Mouse (Mus musculus) limb, embryonic 14.5 days (tissue): Measurements from ENCODE around the gene Sebox. TPM values are rescaled to one million over a fixed set of nuclear protein-coding genes. Genes with fewer than 3 reads are reported as not detected.
A peak's percentile ranks its signal among the peaks of the same experiment; 100 is the strongest.
"Not testable (repeated sequence)": the region's sequence is repeated elsewhere in the genome, so short reads cannot be mapped to it uniquely, and the experiment has no call there.

ENCODE experiments used
- ATAC-seq: fragments of 200-750 bp; cut with Nextera tagmentation; 2 replicates; pipeline ENCODE4 v1.8.0; 2017; ENCODE audit warnings: low read depth, moderate number of reproducible peaks, moderate TSS enrichment; ENCODE audit not compliant: low FRiP score
- DNase-seq: peaks from one replicate; pipeline ENCODE4 v3.0.0-alpha.2; 2015; ENCODE audit warnings: low spot score
- H3K27ac ChIP-seq: fragments of 300-500 bp; sonication (generic); replicated peaks from 2 replicates; pipeline ENCODE4 v1.5.1; 2014; ENCODE audit warnings: low read depth, mild to moderate bottlenecking, low read length, moderate library complexity, mixed read lengths
- H3K27me3 ChIP-seq: fragments of 300-500 bp; sonication (generic); 2 replicates; pipeline ENCODE4 v1.6.1; 2014; ENCODE audit warnings: low read length, mixed read lengths; ENCODE audit not compliant: control insufficient read depth, insufficient read depth
- H3K36me3 ChIP-seq: fragments of 300-500 bp; sonication (generic); 2 replicates; pipeline ENCODE4 v1.6.1; 2014; ENCODE audit warnings: mild to moderate bottlenecking, low read length, moderate library complexity, mixed read lengths; ENCODE audit not compliant: control insufficient read depth, insufficient read depth
- H3K4me1 ChIP-seq: fragments of 300-500 bp; sonication (generic); 2 replicates; pipeline ENCODE4 v1.6.1; 2014; ENCODE audit warnings: antibody characterized with exemption, low read length, mixed read lengths; ENCODE audit not compliant: control insufficient read depth, insufficient read depth
- H3K4me2 ChIP-seq: fragments of 300-500 bp; sonication (generic); replicated peaks from 2 replicates; pipeline ENCODE4 v1.6.1; 2014; ENCODE audit warnings: low read depth, mild to moderate bottlenecking, low read length, moderate library complexity; ENCODE audit not compliant: severe bottlenecking
- H3K4me3 ChIP-seq: fragments of 300-500 bp; sonication (generic); replicated peaks from 2 replicates; pipeline ENCODE4 v1.5.1; 2014; ENCODE audit warnings: low read length
- H3K9ac ChIP-seq: fragments of 300-500 bp; sonication (generic); 2 replicates; pipeline ENCODE4 v1.6.1; 2014; ENCODE audit warnings: mild to moderate bottlenecking, low read depth, low read length, moderate library complexity; ENCODE audit not compliant: severe bottlenecking
- H3K9me3 ChIP-seq: fragments of 300-500 bp; sonication (generic); 2 replicates; pipeline ENCODE4 v1.6.1; 2016; ENCODE audit warnings: low read length; ENCODE audit not compliant: control insufficient read depth
- POLR2A ChIP-seq: fragments of 200-500 bp; IDR thresholded peaks from 2 replicates; pipeline ENCODE4 v1.8.0; 2012; ENCODE audit warnings: inconsistent platforms, mild to moderate bottlenecking, moderate library complexity, borderline replicate concordance; ENCODE audit not compliant: insufficient read depth, insufficient read length; ENCODE audit errors: extremely low read depth
- WGBS: fragments of 180-500 bp; shearing (Covaris S2); extraction: QIAGEN DNeasy Blood & Tissue Kit; methylation state at CpG from one replicate; pipeline ENCODE4 v1.1.7; 2014; 5-methylcytosine and 5-hydroxymethylcytosine counted together
- polyA plus RNA-seq, 2 experiments: library from polyadenylated mRNA; depleted of rRNA in 1 of 2; stranded (reverse) in 1 of 2; unstranded in 1 of 2; fragments of >200 nt; fragmentation: Nextera tagmentation in 1 of 2; extraction: Ambion mirVana in 1 of 2; gene quantifications; 2 replicates each; pipeline versions ENCODE4 v1.2.1 to v1.2.3; 2012 to 2014

Sebox gene
- polyA plus RNA-seq, 2 experiments = not detected

GRCm38 (mm10) chr11:78524838-78525237 is 21.6 kb downstream of the Sebox start:
- Histone ChIP-seq H3K9me3 (no peaks in the 10 kb centered on the region), H3K27ac (no peak overlapping the region), H3K27me3 (no peaks in the 10 kb centered on the region), H3K4me1 (no peaks in the 10 kb centered on the region), H3K36me3 (peaks cover 96% of the 10 kb centered on the region), H3K4me2 (no peak overlapping the region), H3K9ac (no peak overlapping the region), H3K4me3 (no peak overlapping the region)
- TF ChIP-seq POLR2A = no peak
- DNase-seq (no peak), ATAC-seq (no peak)
- 83% methylated on average over 2 of the region's 2 CpGs for WGBS

- Histone ChIP-seq H3K27ac (no peak overlapping the region), H3K4me1 (no peaks in the 10 kb centered on the region), H3K27me3 (no peaks in the 10 kb centered on the region), H3K36me3 (peaks cover 73% of the 10 kb centered on the region), H3K9me3 (no peaks in the 10 kb centered on the region), H3K4me3 (no peak overlapping the region), H3K9ac (no peak overlapping the region), H3K4me2 (no peak overlapping the region)
- TF ChIP-seq POLR2A = no peak
- WGBS = 92% methylated on average over 9 of the region's 9 CpGs
- ATAC-seq (no peak), DNase-seq (no peak)
Observed at GRCm38 (mm10) chr11:78528714-78529113, 25.5 kb downstream of the Sebox start.

GRCm38 (mm10) chr11:78530001-78530400 is 26.8 kb downstream of the Sebox start:
- H3K4me3 ChIP-seq = no peak overlapping the region
- no peak overlapping the region for H3K4me2 ChIP-seq
- H3K9me3 ChIP-seq = no peaks in the 10 kb centered on the region
- no peaks in the 10 kb centered on the region for H3K27me3 ChIP-seq
- no peak for TF ChIP-seq POLR2A
- DNase-seq (no peak), ATAC-seq (no peak)
- H3K27ac ChIP-seq = no peak overlapping the region
- peaks cover 5% of the 10 kb centered on the region for H3K4me1 ChIP-seq
- H3K36me3 ChIP-seq = peaks cover 60% of the 10 kb centered on the region
- H3K9ac ChIP-seq = no peak overlapping the region
- 90% methylated on average over 12 of the region's 12 CpGs for WGBS

GRCm38 (mm10) chr11:78531046-78531445 is 27.8 kb downstream of the Sebox start:
- H3K36me3 ChIP-seq = peaks cover 50% of the 10 kb centered on the region
- H3K4me2 ChIP-seq = no peak overlapping the region
- WGBS = 74% methylated on average over 6 of the region's 6 CpGs

GRCm38 (mm10) chr11:78531515-78531914 is 28.3 kb downstream of the Sebox start:
- not testable (repeated sequence) for ATAC-seq, H3K27ac ChIP-seq, H3K4me2 ChIP-seq, H3K27me3 ChIP-seq, DNase-seq, H3K4me3 ChIP-seq, H3K9me3 ChIP-seq, H3K4me1 ChIP-seq, H3K9ac ChIP-seq
- H3K36me3 ChIP-seq = peaks cover 45% of the 10 kb centered on the region
- WGBS = 94% methylated on average over 10 of the region's 10 CpGs

More at GRCm38 (mm10) chr11:78531046-78531445, 27.8 kb downstream of the Sebox start:
- Histone ChIP-seq H3K9ac (no peak overlapping the region), H3K9me3 (no peaks in the 10 kb centered on the region), H3K4me1 (peaks cover 7% of the 10 kb centered on the region), H3K27ac (no peak overlapping the region), H3K4me3 (no peak overlapping the region), H3K27me3 (no peaks in the 10 kb centered on the region)
- TF ChIP-seq POLR2A = no peak
- ATAC-seq = no peak
- DNase-seq = no peak

GRCm38 (mm10) chr11:78534516-78534915 is 31.3 kb downstream of the Sebox start:
- TF ChIP-seq POLR2A = no peak
- DNase-seq (no peak), ATAC-seq (no peak)
- H3K4me3 ChIP-seq = peak overlapping the region; percentile 81
- no peak overlapping the region for H3K9ac ChIP-seq
- no peaks in the 10 kb centered on the region for H3K9me3 ChIP-seq
- peaks cover 31% of the 10 kb centered on the region for H3K36me3 ChIP-seq
- 90% methylated on average over 4 of the region's 4 CpGs for WGBS
- no peak overlapping the region for H3K27ac ChIP-seq
- peak overlapping the region; percentile 65 for H3K4me2 ChIP-seq
- peaks cover 18% of the 10 kb centered on the region for H3K4me1 ChIP-seq
- H3K27me3 ChIP-seq = no peaks in the 10 kb centered on the region
